Mouse (Mus musculus) brain, embryonic 14.5 days (tissue): Measurements from ENCODE around the gene Olfr1225.
"Not testable (repeated sequence)": the region's sequence is repeated elsewhere in the genome, so short reads cannot be mapped to it uniquely, and the experiment has no call there.

ENCODE experiments used
- CTCF ChIP-seq: fragments of 200-500 bp; IDR thresholded peaks from 2 replicates; pipeline ENCODE4 v1.5.1; 2012; ENCODE audit warnings: inconsistent platforms, mild to moderate bottlenecking, moderate library complexity, borderline replicate concordance; ENCODE audit not compliant: insufficient read depth, insufficient read length; ENCODE audit errors: extremely low read depth
- POLR2A ChIP-seq: fragments of 200-500 bp; IDR thresholded peaks from 2 replicates; pipeline ENCODE4 v1.6.1; 2012; ENCODE audit warnings: mild to moderate bottlenecking, inconsistent platforms, borderline replicate concordance; ENCODE audit not compliant: poor library complexity, insufficient read depth, insufficient read length, severe bottlenecking; ENCODE audit errors: extremely low read depth

GRCm38 (mm10) chr2:89164711-89165110, 9.8 kb downstream of the Olfr1225 start:
- TF ChIP-seq CTCF, POLR2A: not testable (repeated sequence)
